Mouse (Mus musculus): ENCODE data around the gene Tldc2.
A peak's percentile ranks its signal among the peaks of the same experiment; 100 is the strongest.

Gene Tldc2

DNA sequence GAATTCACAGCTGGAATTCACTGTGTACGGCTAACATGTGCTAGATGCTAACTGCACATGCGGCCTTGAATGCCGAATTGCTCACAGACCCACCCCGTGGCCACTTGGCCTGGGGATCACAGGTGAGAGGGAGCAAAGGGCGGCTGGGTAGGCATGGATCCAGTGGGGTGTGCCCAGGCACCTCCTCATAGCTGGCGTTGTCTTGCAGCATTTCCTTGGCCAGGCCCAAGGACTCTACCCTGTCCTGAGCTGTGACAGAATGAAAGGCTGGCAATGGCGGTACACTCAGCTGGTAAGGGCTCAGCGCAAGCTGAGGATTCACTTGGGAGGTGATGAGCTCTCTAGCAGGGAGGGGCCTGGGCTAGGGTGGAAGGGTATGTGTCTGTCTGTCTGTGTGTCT, at the start of gene Tldc2:
Tldc2 (plus strand) TSS at position 260 of the 400 bp plus-strand sequence.
- no peak for DNase-seq (ENCODE audit: extremely low spot score)

- no peak for DNase-seq (ENCODE audit: extremely low spot score)
Observed at GRCm38 (mm10) chr2:157037303-157037702, 49.6 kb upstream of the Tldc2 start.

- no peak for DNase-seq (ENCODE audit: extremely low spot score)
Observed at GRCm38 (mm10) chr2:157039900-157040648, 46.8 kb upstream of the Tldc2 start.

DNA sequence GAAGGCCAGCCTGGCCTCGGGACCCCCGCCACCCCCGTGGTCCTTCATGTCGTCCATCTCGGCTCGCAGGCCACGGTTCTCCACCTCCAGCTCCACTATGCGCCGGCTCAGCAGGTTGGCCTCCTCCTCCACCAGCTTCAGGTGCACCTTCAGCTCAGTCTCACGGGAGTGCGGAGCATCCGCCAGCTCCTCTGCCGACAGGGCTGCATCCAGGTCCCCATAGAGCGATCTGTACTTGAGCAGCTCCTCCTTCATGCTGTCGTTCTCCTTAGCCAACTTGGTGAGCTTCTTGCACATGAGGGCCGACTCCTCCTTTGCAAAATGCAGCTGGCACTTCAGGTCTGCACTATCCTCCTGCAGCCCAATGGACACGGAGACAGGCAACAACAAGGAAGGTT, 46.2 kb upstream of the Tldc2 start:
- DNase-seq (ENCODE audit: extremely low spot score) = no peak

- no peak for DNase-seq (ENCODE audit: extremely low spot score)
Observed at GRCm38 (mm10) chr2:157041421-157041820, 45.4 kb upstream of the Tldc2 start.

GRCm38 (mm10) chr2:157043556-157043955, 43.3 kb upstream of the Tldc2 start:
- no peak for DNase-seq (ENCODE audit: extremely low spot score)

- no peak for DNase-seq (ENCODE audit: extremely low spot score)
Observed at GRCm38 (mm10) chr2:157043987-157044386, 42.9 kb upstream of the Tldc2 start.

DNA sequence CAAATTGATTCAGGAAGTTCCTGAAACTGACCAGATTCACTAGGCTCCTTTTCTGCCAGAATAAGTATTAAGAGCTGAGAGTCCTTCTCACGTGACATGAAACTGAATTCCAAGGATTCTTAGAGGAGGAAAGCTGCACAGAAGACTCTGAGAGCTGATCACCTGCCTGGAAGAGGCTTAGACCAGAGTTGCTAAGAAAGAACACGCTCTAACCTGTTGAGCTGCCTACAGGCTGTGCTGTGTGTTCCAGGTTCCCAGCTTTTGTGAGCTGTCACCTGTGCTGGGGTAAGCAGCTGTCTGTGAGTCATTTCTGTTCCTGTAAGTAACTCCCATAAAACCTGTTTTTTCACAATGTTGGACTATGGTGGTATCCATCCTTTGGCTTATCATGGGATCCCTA, 40.9 kb upstream of the Tldc2 start:
- DNase-seq (ENCODE audit: extremely low spot score) = no peak

GRCm38 (mm10) chr2:157046956-157047355, 39.9 kb upstream of the Tldc2 start:
- no peak for DNase-seq (ENCODE audit: extremely low spot score)

- no peak for DNase-seq (ENCODE audit: extremely low spot score)
Observed at GRCm38 (mm10) chr2:157048395-157049181, 38.3 kb upstream of the Tldc2 start.

DNA sequence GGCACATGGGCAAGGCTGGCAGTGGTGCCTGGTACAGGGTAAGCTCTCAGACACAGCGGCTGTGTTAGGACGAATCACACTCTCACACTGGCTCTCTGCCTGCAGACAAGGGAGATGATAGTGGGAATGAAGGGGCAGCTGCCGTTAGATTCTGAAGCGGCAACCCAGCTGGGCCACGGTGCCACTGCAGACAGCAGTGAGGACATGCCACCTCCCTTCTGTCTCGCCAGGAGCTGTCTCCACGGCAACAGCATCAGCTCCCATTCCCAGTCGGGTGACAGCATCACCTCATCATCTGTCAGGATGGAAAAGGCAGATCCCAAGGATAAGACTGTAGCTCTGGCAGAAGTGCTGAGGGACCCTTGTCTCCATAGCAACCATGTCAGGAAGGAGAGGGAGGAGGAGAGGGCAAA, 37.0 kb upstream of the Tldc2 start:
- DNase-seq (ENCODE audit: extremely low spot score) = no peak

DNA sequence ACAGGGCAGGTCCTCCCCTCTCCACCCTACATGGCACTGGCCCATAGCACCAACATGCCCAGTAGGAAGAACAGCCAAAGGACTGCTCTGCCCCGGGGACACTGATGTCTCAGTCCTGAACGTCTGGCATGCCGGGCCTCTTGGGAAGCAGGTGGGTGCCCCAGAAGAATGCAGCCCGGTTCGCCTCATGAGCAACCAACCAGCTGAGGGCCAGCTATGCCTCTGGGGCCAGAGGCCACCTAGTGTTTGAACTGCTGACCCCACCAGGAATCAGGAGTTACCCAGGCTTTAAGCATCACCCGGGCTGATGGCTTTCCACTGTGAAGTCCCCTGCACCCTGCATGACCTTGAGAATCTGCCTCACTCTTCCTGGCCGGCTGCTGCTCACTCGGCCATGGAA, 34.4 kb upstream of the Tldc2 start:
- no peak for DNase-seq (ENCODE audit: extremely low spot score)

GRCm38 (mm10) chr2:157053124-157053523, 33.7 kb upstream of the Tldc2 start:
- DNase-seq (ENCODE audit: extremely low spot score) = no peak

- DNase-seq (ENCODE audit: extremely low spot score) = no peak
Observed at GRCm38 (mm10) chr2:157053787-157054186, 33.1 kb upstream of the Tldc2 start.

DNA sequence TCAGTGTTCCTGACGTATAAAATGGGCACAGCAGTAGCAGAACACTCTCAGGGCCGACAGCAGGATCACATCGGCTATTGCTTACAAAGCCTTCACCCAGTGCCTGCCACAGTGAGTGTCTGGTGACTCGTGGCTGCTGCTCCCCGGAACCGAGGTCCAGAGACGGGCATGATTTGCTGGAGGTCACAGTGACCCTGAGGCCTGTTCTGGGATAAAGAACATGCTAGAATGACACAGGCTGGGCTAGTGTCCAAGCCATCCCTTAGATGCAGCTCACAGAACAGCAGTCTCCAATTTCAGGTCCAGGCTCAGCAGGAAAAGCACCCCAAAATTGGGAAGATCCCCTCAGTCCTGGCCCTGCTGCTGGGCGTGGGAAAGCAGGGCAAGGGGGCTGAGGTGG, 32.6 kb upstream of the Tldc2 start:
- DNase-seq (ENCODE audit: extremely low spot score) = no peak

DNA sequence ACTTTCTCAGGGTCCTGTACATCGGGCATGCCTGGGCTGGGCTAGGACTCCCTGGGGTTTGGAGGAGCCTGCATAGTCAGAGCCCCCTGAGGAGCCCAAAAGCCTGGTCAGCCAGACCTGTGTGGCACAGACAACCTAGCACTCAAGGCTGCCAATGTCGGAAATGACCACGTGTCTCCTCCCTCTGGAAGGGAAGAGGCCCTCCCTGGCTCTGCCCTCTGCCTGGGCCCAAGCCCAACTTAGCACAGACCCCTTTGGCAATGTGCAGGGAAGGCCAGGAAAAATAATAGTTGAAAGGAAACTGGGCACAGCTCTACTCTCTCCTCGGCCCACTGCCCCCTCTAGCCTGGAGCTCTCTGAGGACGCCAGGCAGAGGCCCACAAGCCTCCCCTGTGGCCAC, 32.0 kb upstream of the Tldc2 start:
- DNase-seq (ENCODE audit: extremely low spot score) = no peak

- no peak for DNase-seq (ENCODE audit: extremely low spot score)
Observed at GRCm38 (mm10) chr2:157055721-157056120, 31.1 kb upstream of the Tldc2 start.

DNA sequence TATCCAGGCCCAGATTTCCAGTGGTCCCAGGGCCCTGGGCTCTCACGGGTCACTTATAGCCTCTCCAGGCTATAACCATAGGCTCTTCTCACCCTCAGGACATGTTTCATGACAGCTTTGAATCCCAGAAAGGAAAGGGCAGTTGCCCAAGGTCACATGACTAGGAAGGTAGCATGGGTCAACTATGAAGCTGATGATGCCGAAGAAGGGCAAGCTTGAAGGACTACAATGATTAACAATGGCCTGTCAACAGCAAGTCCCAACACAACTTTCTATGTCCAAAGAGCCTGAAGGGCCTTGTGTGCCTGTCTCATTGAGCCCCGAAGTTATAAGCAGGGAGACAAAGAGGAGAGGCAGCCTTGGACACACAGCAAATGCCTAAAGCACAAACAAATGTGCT, 29.7 kb upstream of the Tldc2 start:
- DNase-seq (ENCODE audit: extremely low spot score) = no peak

DNA sequence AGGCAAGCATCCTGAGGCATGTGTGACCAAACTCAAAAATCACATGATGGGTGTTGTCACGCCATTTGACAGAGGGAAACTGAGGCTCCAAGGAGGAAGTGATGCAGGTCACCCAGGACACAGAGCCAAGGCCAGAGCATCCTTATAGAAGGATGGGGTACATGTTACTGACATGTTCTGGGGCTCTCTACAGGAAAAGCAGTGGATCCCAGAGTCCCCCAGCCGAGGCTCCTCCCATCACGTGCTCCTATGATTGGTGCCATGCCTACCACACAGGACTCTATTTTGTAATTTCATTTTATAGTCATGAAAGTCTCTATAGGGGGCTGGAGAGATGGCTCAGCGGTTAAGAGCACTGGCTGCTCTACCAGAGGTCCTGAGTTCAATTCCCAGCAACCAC, 29.1 kb upstream of the Tldc2 start:
- DNase-seq (ENCODE audit: extremely low spot score) = no peak

- DNase-seq (ENCODE audit: extremely low spot score) = peak; percentile 88
Observed at GRCm38 (mm10) chr2:157058342-157058998, 28.4 kb upstream of the Tldc2 start.

GRCm38 (mm10) chr2:157059166-157059565, 27.7 kb upstream of the Tldc2 start:
- no peak for DNase-seq (ENCODE audit: extremely low spot score)

DNA sequence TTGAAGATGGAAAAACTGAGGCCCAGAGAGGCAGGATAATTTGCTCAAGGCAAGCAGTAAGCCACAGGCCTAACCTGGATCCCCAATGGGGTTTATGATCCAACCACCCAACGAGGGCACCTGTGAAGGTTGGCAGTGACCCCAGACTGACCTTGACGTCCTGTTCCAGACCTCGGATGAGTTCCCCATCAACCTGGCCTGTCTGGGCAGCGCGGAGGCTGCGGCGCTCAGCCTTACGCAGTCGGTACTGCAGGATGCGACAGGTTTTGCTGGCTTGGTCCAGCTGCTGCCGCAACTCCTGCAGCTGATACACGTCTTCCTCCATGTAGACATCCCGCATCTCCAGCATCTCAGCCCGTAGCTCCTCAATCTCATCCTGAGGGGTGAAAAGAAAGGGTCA, 26.8 kb upstream of the Tldc2 start:
- no peak for DNase-seq (ENCODE audit: extremely low spot score)
